Mouse (Mus musculus) gastrocnemius, postnatal 4 days (tissue): ENCODE measurements around the gene Cd2. TPM values are rescaled to one million over a fixed set of nuclear protein-coding genes. Genes with fewer than 3 reads are reported as not detected.
A peak's percentile ranks its signal among the peaks of the same experiment; 100 is the strongest.

Source experiments
- DNase-seq, 2 experiments: peaks; one replicate each; pipeline ENCODE4 v3.0.0; 2021 to 2022; ENCODE audit warnings: low spot score in 2 of 2, mixed read lengths in 2 of 2
- total RNA-seq, 2 experiments: library from RNA; stranded (reverse); gene quantifications; 2 replicates each; pipeline ENCODE4 v1.2.3; 2021

Cd2 gene
- total RNA-seq, 2 experiments from 2014 or later = 0.47 TPM; not detected in 1

GRCm38 (mm10) chr3:101275636-101276300, 12.0 kb downstream of the Cd2 start:
- no peak for DNase-seq

- no peak for DNase-seq
These were observed 12.9 kb downstream of the Cd2 start for GRCm38 (mm10) chr3:101274794-101275193.

DNA sequence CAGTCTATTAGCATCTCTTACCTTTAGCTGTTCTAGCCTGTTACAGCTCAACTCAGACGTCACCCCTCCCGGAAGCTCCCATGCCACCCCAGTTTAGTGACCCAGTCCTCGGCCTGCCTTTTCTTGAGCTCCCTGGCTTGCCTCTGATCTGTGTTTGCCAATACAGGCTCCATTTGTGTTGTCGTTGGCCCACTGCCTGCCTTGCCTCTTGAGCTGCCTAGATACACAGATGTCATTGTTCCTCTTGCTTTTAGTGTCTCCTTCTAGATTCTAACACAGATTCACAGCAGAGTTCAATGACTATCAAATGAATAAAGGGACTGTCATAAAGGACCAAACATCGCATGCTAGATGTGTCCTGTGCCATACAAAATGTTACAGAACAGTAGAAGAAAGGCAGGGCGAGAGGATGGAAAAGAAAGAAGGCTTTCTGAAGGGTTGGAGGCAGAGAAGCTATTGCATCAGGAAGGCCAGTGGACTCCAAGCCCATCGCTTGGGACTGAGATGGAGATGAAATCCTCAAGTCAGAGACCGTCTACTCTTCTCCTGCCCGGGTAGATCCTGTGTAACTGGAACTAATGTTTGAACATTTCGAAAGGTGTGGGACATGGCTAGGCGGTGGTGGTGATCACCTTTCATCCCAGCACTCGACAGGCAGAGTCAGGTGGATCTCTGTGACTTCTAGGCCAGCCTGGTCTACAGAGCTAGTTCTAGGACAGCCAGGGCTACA, 13.5 kb downstream of the Cd2 start:
- no peak for DNase-seq

GRCm38 (mm10) chr3:101272166-101272565, 15.6 kb downstream of the Cd2 start:
- DNase-seq = no peak

DNA sequence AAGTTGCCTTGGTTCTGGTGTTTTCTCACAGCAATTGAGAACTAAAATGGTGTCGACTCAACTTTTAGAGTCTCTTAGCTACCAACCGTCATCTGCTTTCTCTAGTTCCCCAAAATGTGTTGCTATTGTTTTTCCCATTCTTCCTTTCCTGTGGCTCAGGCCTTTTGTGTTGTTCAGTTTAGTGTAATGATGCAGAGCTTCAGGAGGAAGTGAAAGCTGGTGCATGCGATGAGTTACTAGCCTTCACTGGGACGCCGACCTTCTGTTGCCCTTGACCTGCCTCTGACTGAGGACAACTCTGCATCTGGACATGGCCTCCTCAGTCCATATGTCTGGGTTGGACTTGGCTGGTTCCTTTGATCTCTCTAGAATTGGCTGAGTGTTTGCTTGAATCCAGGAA, 16.9 kb downstream of the Cd2 start:
- no peak for DNase-seq

DNA sequence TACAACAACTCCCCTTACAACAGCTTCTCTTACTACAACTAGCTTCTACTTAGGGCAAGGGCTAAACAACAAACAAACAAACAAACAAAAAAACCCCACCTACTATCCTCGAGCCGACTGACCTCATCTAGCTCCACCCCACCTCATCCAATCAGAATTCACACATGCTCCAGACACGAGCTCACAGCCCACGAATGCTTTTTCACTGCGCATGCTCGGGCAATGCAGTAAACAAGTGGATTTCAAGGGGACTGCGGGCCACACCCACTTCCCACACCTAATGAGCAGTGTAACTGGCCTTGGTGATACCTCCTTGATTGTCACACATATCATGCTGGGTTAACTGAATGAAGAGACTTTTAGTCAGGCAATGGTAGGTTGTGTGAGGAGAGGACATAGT, 19.4 kb downstream of the Cd2 start:
- DNase-seq = no peak

- DNase-seq = no peak
These were observed 22.1 kb downstream of the Cd2 start for GRCm38 (mm10) chr3:101265561-101266091.

- no peak for DNase-seq
These were observed 28.8 kb downstream of the Cd2 start for GRCm38 (mm10) chr3:101258976-101259375.

- DNase-seq = peak in 1 of 2 experiments; percentile 47
These were observed 31.6 kb downstream of the Cd2 start for GRCm38 (mm10) chr3:101256090-101256489.

DNA sequence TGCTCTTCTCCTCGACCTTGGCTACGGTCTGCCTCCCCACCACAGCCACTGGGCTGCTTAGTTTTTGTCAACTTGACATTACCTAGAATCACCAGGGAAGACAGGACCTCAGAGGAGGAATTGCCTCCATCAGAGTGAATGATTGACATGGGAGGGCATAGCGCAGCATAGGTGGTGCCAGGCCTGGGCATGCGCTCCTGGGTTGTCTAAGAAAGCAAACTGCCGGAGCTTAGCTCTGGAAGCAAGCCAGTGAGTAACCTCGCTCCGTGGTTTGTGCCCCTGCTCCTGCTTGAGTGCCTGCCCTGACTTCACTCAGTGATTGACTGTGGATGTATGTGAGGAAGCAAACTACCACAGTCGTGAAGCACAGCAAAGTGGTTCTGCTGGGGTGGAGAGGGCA, 35.6 kb downstream of the Cd2 start:
- no peak for DNase-seq

DNA sequence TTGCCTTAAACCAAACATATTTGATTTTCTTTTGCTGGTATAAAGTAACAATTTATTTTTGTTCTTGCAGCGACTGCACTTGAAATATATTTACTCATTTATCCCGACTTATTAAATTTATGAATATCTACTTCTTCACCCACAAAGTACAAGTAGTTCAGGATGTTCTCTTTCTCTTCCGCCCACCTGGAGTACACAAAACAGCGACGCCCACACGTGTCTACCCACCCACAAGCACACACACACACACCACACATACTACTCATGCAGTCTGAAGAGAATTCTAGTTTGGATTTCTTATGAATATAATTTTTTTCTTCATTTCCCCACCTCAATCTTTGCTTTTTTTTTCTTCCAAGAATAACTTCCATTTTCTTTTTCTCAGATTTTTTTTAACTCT, 37.9 kb downstream of the Cd2 start:
- no peak for DNase-seq

GRCm38 (mm10) chr3:101245212-101245611, 42.5 kb downstream of the Cd2 start:
- no peak for DNase-seq

DNA sequence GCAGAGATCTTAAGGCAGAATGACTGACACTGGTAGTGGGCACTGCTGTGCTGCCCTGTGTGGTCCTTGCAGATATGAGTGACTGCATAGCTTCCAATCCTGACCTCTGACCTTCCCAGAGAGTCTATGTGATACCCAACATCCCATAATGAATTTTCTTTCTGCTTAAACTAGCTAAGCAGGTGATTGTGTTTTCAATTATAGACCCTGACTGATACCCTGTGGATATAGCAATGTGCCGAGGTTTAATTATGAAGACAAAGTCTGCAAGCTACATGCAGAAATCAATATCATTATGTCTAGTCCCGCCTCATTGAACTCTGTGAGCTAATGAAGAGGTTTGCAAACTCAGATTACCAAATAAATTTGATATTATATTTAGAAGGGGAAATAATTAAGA, 44.7 kb downstream of the Cd2 start:
- DNase-seq = no peak

DNA sequence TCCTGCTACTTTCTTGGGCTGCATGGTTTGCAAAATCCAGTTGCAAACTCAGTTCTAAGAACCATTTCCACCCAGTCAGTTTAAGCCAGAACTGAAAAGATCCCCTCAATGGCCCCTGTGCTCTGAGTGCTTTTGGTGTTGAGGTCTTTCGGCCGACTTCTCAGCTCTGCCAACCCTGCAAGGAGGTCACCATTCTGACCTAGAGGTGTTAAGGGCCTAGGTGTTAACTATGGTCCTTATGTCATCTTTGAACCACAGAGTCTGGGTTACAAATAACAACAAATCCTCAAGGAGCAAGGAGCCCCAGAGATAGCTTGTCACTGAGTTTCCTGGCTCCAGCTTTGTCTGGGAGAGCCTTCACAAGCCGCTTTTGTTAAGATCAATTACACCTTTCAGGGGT, 45.9 kb downstream of the Cd2 start:
- DNase-seq = no peak

- DNase-seq = no peak
These were observed 46.9 kb downstream of the Cd2 start for GRCm38 (mm10) chr3:101240859-101241258.

DNA sequence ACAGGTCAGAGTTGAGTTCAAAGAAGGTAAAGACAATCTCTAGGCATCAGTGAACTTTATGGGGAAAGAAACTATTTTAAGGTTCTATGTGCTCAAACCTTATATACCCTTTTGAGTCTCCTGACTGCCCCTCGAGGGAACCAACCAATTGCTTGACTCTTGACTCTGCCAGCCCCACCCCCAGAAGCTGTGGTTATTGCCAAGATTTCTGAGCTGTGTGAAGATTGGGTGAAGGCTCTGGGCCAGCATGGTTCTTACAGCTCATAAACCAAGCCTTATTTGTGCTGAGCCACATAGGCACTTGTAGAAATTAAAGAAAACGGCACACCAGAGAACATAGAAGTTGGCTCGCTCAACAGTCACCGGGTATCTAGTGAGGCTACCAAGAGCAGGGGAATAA, 48.5 kb downstream of the Cd2 start:
- no peak for DNase-seq

DNA sequence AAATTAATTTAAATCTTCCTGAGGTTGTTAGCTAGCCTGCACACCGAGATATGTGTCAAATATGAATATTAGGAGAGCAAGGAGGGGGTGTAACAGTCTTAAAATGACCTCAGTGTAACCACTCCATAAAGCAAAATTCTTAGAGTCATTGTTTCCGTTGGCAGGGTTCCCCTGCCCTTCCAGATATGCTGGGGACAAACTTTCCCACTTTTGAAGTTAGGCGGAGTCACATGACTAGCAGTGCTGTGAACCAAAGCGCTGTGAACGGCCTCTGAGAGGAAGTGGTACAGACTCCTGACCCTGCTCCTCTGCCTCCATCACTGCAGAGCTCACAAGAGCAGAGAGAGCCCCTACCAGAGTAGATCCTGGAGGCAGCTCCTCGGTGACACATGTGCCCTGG, 49.0 kb downstream of the Cd2 start:
- DNase-seq = no peak

DNA sequence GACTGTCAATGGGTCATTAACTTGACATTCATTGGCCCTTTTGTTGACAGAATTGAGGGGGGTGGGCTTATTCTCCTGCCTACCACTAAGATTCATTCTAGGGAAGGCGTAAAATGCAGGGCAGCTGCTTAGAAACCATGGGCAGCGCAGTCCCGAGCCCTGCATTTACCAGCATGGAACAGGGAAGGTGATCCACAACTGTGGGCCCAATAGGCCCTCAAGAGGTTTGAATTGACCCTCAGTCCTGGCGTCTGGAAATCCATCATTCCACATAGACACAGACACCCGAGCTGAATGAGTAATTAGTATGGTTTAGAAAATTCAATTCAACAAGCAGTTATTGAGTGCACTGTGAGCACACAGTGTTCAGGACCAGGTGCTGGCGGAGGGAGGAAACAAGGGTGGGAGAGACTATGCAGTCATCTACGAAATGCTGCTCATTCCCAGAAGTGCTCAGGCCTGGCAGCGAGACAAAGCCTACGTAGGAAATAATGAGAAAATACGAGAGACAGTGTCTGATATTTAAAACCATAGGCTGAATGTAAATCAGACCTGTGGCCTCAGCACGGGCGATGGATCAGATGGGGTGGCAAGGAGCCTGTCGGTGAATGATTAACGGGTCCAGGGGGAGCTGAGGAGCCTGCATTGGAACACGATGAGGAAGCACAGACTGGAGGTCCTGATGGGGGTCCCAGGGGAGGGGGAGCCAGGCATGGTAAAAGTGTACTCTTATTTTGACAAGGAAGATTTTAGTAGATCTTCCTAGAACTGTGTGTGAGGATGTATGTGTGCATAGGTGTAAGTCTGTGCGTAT, 50.5 kb downstream of the Cd2 start:
- DNase-seq = no peak

GRCm38 (mm10) chr3:101236261-101236660, 51.5 kb downstream of the Cd2 start:
- no peak for DNase-seq

DNA sequence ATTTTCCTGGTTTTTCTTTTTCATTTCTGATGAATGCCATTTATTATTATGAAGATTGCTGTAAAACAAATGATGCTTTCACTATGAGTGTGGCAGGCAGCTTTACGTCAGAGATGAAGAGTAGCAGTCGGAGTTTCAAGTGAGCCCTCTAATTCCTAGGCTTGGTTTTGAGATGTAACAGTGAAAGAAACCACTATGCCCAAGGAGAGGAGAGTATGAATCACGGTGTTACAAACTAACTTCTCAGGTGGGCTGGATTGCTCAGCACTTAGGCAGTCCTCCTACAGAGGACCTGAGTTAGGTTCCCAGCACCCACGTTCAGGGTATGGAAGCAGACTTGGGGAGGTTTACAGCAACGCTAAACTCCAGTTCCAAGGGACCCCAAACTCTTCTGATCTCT, 52.4 kb downstream of the Cd2 start:
- DNase-seq = no peak

GRCm38 (mm10) chr3:101233424-101233823, 54.3 kb downstream of the Cd2 start:
- DNase-seq = no peak

- DNase-seq = no peak
These were observed 55.2 kb downstream of the Cd2 start for GRCm38 (mm10) chr3:101232570-101232969.
